Mouse (Mus musculus): ENCODE results near the gene Ccnb1ip1. TPM values are rescaled to one million over a fixed set of nuclear protein-coding genes. Genes with fewer than 3 reads are reported as not detected.

Ccnb1ip1 gene
- total and polyA plus RNA-seq, 3 experiments = 2.7 TPM; not detected in 2

DNA sequence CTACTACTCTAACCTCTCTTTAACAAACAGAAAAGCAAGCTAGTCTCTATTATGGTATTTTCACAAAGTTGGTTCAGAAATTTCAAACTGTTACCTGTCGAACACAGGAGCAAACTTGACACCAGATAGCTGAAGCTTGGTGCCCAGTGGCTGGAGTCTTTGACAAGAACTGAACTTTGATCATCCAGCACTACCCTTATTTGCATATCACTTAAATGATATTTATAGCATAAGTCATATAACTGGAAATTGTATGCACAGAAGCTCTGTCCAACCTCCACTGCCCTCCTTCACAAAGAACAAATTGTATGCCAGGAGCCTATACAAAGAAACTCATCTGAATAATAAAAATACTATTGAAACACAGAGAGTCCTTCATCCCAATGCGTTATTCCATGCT lies 65.9 kb downstream of the Ccnb1ip1 start:
- dilution Hi-C loops (cut with MboI; ENCODE audit: extremely low pct_ligation_motif_present, extremely low pct_unique_long_range_greater_than_20kb, low sequenced_read_pairs) = no loop called here

DNA sequence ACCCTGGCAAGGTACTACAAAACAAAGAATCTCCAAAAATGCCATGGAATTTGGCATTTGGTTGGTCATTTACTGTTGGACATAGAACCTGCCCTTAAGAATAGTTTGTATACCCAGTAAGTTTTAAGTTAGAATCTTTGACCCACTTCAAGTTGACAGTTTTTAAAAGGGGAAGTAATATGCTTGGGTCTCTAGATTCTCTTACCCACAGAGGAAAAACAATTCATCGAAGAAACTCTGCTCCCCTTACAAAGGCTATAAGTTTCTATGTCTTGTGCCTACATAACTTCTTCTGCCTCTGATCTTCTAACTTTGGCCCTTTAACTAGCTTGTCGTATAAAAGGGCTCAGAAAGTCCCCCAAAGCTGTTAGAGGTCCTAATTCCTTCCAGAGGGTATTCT lies 67.2 kb downstream of the Ccnb1ip1 start:
- Histone ChIP-seq H3K79me2 (replicated peaks; ENCODE audit: control insufficient read depth, extremely low read depth, insufficient read depth, poor library complexity, severe bottlenecking) (no peaks in the 10 kb centered on the region), H3K9ac (ENCODE audit: insufficient read depth, low read depth) (no peak overlapping the region), H3K4me1 (ENCODE audit: control insufficient read depth in 1 of 2, insufficient read depth in 2 of 2) (no peaks in the 10 kb centered on the region), H3K27ac (ENCODE audit: insufficient read depth, low read depth) (no peak overlapping the region), H3K4me2 (ENCODE audit: insufficient read depth, low read depth, poor library complexity, severe bottlenecking) (no peak overlapping the region), H3K36me3 (replicated peaks in 1 of 2; ENCODE audit: control insufficient read depth in 1 of 2, insufficient read depth in 1 of 2, low read length in 1 of 2) (no peaks in the 10 kb centered on the region), H3K4me3 (replicated peaks in 1 of 3; ENCODE audit: low read depth in 2 of 3, low read length in 2 of 3, poor library complexity in 1 of 3) (no peak overlapping the region), H3K27me3 (replicated peaks) (peaks cover 9% of the 10 kb centered on the region), H3K9me3 (replicated peaks; ENCODE audit: low read length) (no peaks in the 10 kb centered on the region)
- DNase-seq (ENCODE audit: extremely low read depth) = no peak
- in situ Hi-C loops (cut with MboI; ENCODE audit: low pct_ligation_motif_present, low pct_unique_long_range_greater_than_20kb, low sequenced_read_pairs) = no loop called here
- TF ChIP-seq ZMIZ1 (IDR thresholded peaks at IDR 0.05; ENCODE audit: low read depth, low read length) (no peak), RAD21 (IDR thresholded peaks at IDR 0.05; ENCODE audit: low read depth, low read length) (no peak), ZC3H11A (IDR thresholded peaks at IDR 0.05; ENCODE audit: low read depth, low read length) (no peak), USF1 (IDR thresholded peaks at IDR 0.05; ENCODE audit: low read depth, low read length) (no peak), TBP (conservative IDR thresholded peaks at IDR 0.05; ENCODE audit: low read depth, low read length) (no peak), RCOR1 (conservative IDR thresholded peaks at IDR 0.05; ENCODE audit: low read depth, low read length) (no peak), IRF4 (IDR thresholded peaks at IDR 0.05; ENCODE audit: low read depth, low read length) (no peak), CHD1 (IDR thresholded peaks at IDR 0.05; ENCODE audit: low read depth, low read length) (no peak), JUN (IDR thresholded peaks at IDR 0.05; ENCODE audit: insufficient read depth, low read depth, low read length) (no peak), SMC3 (IDR thresholded peaks at IDR 0.05; ENCODE audit: low read depth, low read length) (no peak), MEF2A (IDR thresholded peaks at IDR 0.05; ENCODE audit: borderline replicate concordance, low read depth, low read length) (no peak), PAX5 (IDR thresholded peaks at IDR 0.05; ENCODE audit: low read length) (no peak), POLR2AphosphoS2 (IDR thresholded peaks at IDR 0.05; ENCODE audit: low read depth, low read length) (no peak), ZKSCAN1 (IDR thresholded peaks at IDR 0.05; ENCODE audit: borderline replicate concordance, low read depth, low read length) (no peak), POLR2A (IDR thresholded peaks at IDR 0.05; ENCODE audit: low read depth, low read length) (no peak), TCF12 (IDR thresholded peaks at IDR 0.05; ENCODE audit: low read depth, low read length) (no peak)
- dilution Hi-C loops (cut with MboI; ENCODE audit: extremely low pct_ligation_motif_present, extremely low pct_unique_long_range_greater_than_20kb, low sequenced_read_pairs) = no loop called here

More for the DNA sequence above, 65.9 kb downstream of the Ccnb1ip1 start:
- Histone ChIP-seq H3K27me3 (replicated peaks) (peaks cover 7% of the 10 kb centered on the region), H3K9ac (ENCODE audit: insufficient read depth, low read depth) (no peak overlapping the region), H3K36me3 (replicated peaks in 1 of 2; ENCODE audit: control insufficient read depth in 1 of 2, insufficient read depth in 1 of 2, low read length in 1 of 2) (no peaks in the 10 kb centered on the region), H3K27ac (ENCODE audit: insufficient read depth, low read depth) (no peak overlapping the region), H3K4me3 (replicated peaks in 1 of 3; ENCODE audit: low read depth in 2 of 3, low read length in 2 of 3, poor library complexity in 1 of 3) (no peak overlapping the region), H3K9me3 (replicated peaks; ENCODE audit: low read length) (no peaks in the 10 kb centered on the region), H3K4me1 (ENCODE audit: control insufficient read depth in 1 of 2, insufficient read depth in 2 of 2) (no peaks in the 10 kb centered on the region), H3K79me2 (replicated peaks; ENCODE audit: control insufficient read depth, extremely low read depth, insufficient read depth, poor library complexity, severe bottlenecking) (no peaks in the 10 kb centered on the region), H3K4me2 (ENCODE audit: insufficient read depth, low read depth, poor library complexity, severe bottlenecking) (no peak overlapping the region)
- in situ Hi-C loops (cut with MboI; ENCODE audit: low pct_ligation_motif_present, low pct_unique_long_range_greater_than_20kb, low sequenced_read_pairs) = no loop called here
- no peak for DNase-seq (ENCODE audit: extremely low read depth)
- no peak for TF ChIP-seq USF1 (IDR thresholded peaks at IDR 0.05; ENCODE audit: low read depth, low read length)
- no peak for TF ChIP-seq HCFC1 (IDR thresholded peaks at IDR 0.05; ENCODE audit: low read depth, low read length)
- TF ChIP-seq UBTF (IDR thresholded peaks at IDR 0.05; ENCODE audit: low read depth, low read length) = no peak
- no peak for TF ChIP-seq BHLHE40 (IDR thresholded peaks at IDR 0.05; ENCODE audit: low read depth, low read length)
- no peak for TF ChIP-seq MAZ (IDR thresholded peaks at IDR 0.05; ENCODE audit: low read depth, low read length)
- no peak for TF ChIP-seq TBP (conservative IDR thresholded peaks at IDR 0.05; ENCODE audit: low read depth, low read length)
- TF ChIP-seq KAT2A (IDR thresholded peaks at IDR 0.05; ENCODE audit: insufficient replicate concordance, low read length) = no peak
- TF ChIP-seq ZMIZ1 (IDR thresholded peaks at IDR 0.05; ENCODE audit: low read depth, low read length) = no peak
- no peak for TF ChIP-seq MYC (IDR thresholded peaks at IDR 0.05; ENCODE audit: low read depth, low read length)
- no peak for TF ChIP-seq NELFE (IDR thresholded peaks at IDR 0.05; ENCODE audit: low read depth, low read length)
- no peak for TF ChIP-seq TCF12 (IDR thresholded peaks at IDR 0.05; ENCODE audit: low read depth, low read length)
- TF ChIP-seq USF2 (conservative IDR thresholded peaks at IDR 0.05; ENCODE audit: low read depth, low read length) = no peak
- no peak for TF ChIP-seq POLR2AphosphoS2 (IDR thresholded peaks at IDR 0.05; ENCODE audit: low read depth, low read length)
- no peak for TF ChIP-seq CTCF (conservative IDR thresholded peaks at IDR 0.05 in 1 of 2, IDR thresholded peaks at IDR 0.05 in 1 of 2; ENCODE audit: low read depth in 2 of 2, low read length in 2 of 2)
- TF ChIP-seq POLR2A (IDR thresholded peaks at IDR 0.05; ENCODE audit: low read depth, low read length) = no peak
- TF ChIP-seq JUND (conservative IDR thresholded peaks at IDR 0.05; ENCODE audit: low read depth, low read length) = no peak
- TF ChIP-seq CHD2 (IDR thresholded peaks at IDR 0.05; ENCODE audit: low read length) = no peak
- TF ChIP-seq IRF4 (IDR thresholded peaks at IDR 0.05; ENCODE audit: low read depth, low read length) = no peak
